Mouse (Mus musculus) bone marrow, adult 2 months (tissue): ENCODE measurements at regions not wholly inside any gene's neighbourhood (a gene's known extent, or its start where the extent isn't known, plus 50 kb on each side); places are given as distances from the start of the nearest gene placed in this dataset.

Source experiments
- H3K27ac ChIP-seq: fragments of 200-500 bp; 2 replicates; pipeline ENCODE4 v1.5.1; 2012; ENCODE audit warnings: low read depth, mild to moderate bottlenecking, control low read depth, inconsistent platforms, low read length; ENCODE audit not compliant: control insufficient read depth, poor library complexity, insufficient read depth
- H3K4me1 ChIP-seq: fragments of 200-500 bp; 2 replicates; pipeline ENCODE4 v1.6.1; 2011; ENCODE audit warnings: low read length; ENCODE audit not compliant: control insufficient read depth, insufficient read depth
- H3K4me3 ChIP-seq: fragments of 200-500 bp; replicated peaks from 2 replicates; pipeline ENCODE3; 2011; ENCODE audit warnings: mild to moderate bottlenecking, low read depth, low read length, control low read depth; ENCODE audit not compliant: control insufficient read depth
- CTCF ChIP-seq: fragments of 200-500 bp; IDR thresholded peaks from 2 replicates; pipeline ENCODE4 v1.5.1; 2011; ENCODE audit warnings: low read length, control low read depth; ENCODE audit not compliant: control insufficient read depth, insufficient read depth
- POLR2A ChIP-seq: fragments of 200-500 bp; IDR thresholded peaks from 2 replicates; pipeline ENCODE4 v1.6.1; 2011; ENCODE audit warnings: low read depth, mild to moderate bottlenecking, control low read depth, low read length, borderline replicate concordance; ENCODE audit not compliant: control insufficient read depth
- WGBS: fragments of 180-500 bp; shearing (Covaris S2); methylation state at CpG from one replicate; pipeline ENCODE4 v1.1.7; 2018; 5-methylcytosine and 5-hydroxymethylcytosine counted together

GRCm38 (mm10) chr15:36688051-36688754 lies 319.4 kb downstream of the Zfp706 start:
- peak overlapping the region; percentile 10 for H3K4me3 ChIP-seq
- 8% methylated on average over 17 of the region's 17 CpGs for WGBS

GRCm38 (mm10) chr15:36684684-36685083 lies 322.9 kb downstream of the Zfp706 start:
- TF ChIP-seq POLR2A (no peak), CTCF (no peak)
- Histone ChIP-seq H3K4me3 (no peak overlapping the region), H3K4me1 (peaks cover 3% of the 10 kb centered on the region), H3K27ac (no peak overlapping the region)
- 35% methylated on average over 7 of the region's 7 CpGs for WGBS

More at GRCm38 (mm10) chr15:36688051-36688754, 319.4 kb downstream of the Zfp706 start:
- TF ChIP-seq POLR2A (no peak), CTCF (no peak)
- Histone ChIP-seq H3K4me1 (peaks cover 6% of the 10 kb centered on the region), H3K27ac (peak overlapping the region; percentile 32; the same call in 1 of the 2 replicates)

GRCm38 (mm10) chr15:36682832-36683231 lies 324.7 kb downstream of the Zfp706 start:
- no peak overlapping the region for H3K27ac ChIP-seq
- 48% methylated on average over 6 of the region's 6 CpGs for WGBS
- peaks cover 2% of the 10 kb centered on the region for H3K4me1 ChIP-seq
- no peak overlapping the region for H3K4me3 ChIP-seq
- no peak for TF ChIP-seq POLR2A

- H3K27ac ChIP-seq = no peak overlapping the region
- no peak overlapping the region for H3K4me3 ChIP-seq
- H3K4me1 ChIP-seq = 0 out of 2 replicates have a peak, but pooled peaks cover 1% of the 10 kb centered on the region
- no peak for TF ChIP-seq CTCF
- TF ChIP-seq POLR2A = no peak
- 74% methylated on average over 5 of the region's 5 CpGs for WGBS
These were observed 325.4 kb downstream of the Zfp706 start for GRCm38 (mm10) chr15:36682159-36682558.

- TF ChIP-seq POLR2A (no peak), CTCF (no peak)
- Histone ChIP-seq H3K4me1 (0 out of 2 replicates have a peak, but pooled peaks cover 1% of the 10 kb centered on the region), H3K4me3 (no peak overlapping the region), H3K27ac (no peak overlapping the region)
- 81% methylated on average over 11 of the region's 11 CpGs for WGBS
These were observed 327.0 kb downstream of the Zfp706 start for GRCm38 (mm10) chr15:36680361-36681140.

- no peaks in the 10 kb centered on the region for H3K4me1 ChIP-seq
- TF ChIP-seq CTCF (no peak), POLR2A (no peak)
- no peak overlapping the region for H3K27ac ChIP-seq
- 84% methylated on average over 13 of the region's 13 CpGs for WGBS
- H3K4me3 ChIP-seq = no peak overlapping the region
These were observed 328.0 kb downstream of the Zfp706 start for GRCm38 (mm10) chr15:36679577-36679976.

GRCm38 (mm10) chr15:36669748-36670147 lies 337.8 kb downstream of the Zfp706 start:
- WGBS = 89% methylated on average over 12 of the region's 12 CpGs
- Histone ChIP-seq H3K4me3 (no peak overlapping the region), H3K27ac (no peak overlapping the region), H3K4me1 (peaks cover 2% of the 10 kb centered on the region)
- no peak for TF ChIP-seq POLR2A
- no peak for TF ChIP-seq CTCF

- TF ChIP-seq POLR2A = no peak
- no peak for TF ChIP-seq CTCF
- 0% methylated on average over 3 of the region's 3 CpGs for WGBS
These were observed 341.0 kb downstream of the Zfp706 start for GRCm38 (mm10) chr15:36666566-36666965.

More at GRCm38 (mm10) chr15:36666566-36666965, 341.0 kb downstream of the Zfp706 start:
- Histone ChIP-seq H3K4me1 (peaks cover 2% of the 10 kb centered on the region), H3K27ac (no peak overlapping the region; the same call in 1 of the 2 replicates), H3K4me3 (no peak overlapping the region)
